Mouse (Mus musculus) spleen, adult 18-20 months (tissue): Measurements from ENCODE around the gene Pvr.

Source experiments
- DNase-seq, 2 experiments: peaks; one replicate each; pipeline ENCODE4 v3.0.0; 2022; ENCODE audit warnings: mixed read lengths in 2 of 2

Gene Pvr

DNA sequence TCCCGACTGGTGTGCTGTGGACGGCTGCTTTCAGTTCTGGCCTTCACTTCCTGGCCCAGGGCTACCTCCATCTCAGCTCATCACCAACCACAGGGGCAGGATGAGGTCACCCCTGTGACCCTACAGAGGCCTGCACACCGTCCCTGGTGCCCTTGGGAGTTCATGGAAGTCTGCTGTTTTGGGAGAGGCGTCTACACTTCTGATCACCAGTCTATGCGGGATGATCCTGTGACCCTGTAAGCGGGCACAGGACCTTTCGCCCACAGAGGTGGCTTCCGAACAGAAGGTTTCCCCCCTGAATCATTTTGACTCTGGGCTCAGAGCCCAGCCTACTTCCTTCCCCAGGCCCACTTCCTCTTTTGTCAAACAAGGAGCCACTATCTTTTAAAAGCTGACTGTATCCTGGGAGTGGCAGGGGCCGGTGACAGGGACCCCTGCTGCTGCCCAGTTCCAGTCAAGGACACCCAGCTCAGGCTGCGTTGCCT, 49.8 kb downstream of the Pvr start:
- peak; percentile 62 to 65 for DNase-seq

DNA sequence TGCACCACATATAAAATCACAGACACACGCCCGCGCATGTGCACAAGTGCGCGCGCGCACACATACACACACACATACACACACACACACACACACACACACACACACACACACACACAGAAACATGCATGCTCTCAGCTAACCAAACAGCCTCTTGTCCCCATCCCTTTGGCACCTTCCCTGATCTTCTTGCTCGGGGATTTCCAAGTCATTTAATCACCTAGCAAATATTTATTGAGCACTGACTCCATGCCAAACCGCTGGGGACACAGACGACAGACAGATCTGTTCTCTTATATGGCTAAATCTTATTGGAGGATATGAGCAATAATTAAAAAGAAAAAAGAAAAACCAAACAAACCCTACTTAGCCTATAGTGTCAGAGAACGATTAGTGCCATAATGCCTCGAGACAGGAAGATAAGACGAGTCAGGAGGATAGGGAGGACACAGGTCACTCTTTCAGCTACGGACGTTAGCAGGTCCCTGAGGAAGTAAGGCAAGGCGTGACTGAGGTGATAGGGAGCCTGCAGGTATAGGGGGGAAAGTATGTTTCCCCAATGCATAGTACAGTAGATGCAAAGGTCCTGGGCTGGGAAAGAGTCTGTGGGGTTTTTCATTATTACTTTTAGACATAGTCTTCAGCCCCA, 53.1 kb downstream of the Pvr start:
- DNase-seq = no peak

DNA sequence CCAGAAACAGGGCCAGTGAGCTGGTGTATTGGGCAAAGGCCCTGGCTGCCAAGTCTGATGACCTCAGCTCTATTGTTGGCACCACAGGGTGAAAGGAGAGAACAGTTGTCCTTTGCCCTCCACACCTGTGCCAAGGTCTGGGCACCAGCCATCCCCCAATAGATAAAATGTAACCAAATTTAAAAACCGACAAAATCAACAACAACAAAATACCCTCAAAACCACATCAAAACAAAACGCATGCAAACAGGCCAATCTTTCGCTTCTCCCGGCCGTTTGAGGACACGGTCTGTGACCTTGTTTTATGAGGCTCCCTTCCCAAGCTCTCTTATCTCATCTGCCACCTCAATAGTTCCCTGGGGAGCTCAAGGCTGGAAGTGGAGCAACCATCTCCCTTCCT, 54.5 kb downstream of the Pvr start:
- no peak for DNase-seq

DNA sequence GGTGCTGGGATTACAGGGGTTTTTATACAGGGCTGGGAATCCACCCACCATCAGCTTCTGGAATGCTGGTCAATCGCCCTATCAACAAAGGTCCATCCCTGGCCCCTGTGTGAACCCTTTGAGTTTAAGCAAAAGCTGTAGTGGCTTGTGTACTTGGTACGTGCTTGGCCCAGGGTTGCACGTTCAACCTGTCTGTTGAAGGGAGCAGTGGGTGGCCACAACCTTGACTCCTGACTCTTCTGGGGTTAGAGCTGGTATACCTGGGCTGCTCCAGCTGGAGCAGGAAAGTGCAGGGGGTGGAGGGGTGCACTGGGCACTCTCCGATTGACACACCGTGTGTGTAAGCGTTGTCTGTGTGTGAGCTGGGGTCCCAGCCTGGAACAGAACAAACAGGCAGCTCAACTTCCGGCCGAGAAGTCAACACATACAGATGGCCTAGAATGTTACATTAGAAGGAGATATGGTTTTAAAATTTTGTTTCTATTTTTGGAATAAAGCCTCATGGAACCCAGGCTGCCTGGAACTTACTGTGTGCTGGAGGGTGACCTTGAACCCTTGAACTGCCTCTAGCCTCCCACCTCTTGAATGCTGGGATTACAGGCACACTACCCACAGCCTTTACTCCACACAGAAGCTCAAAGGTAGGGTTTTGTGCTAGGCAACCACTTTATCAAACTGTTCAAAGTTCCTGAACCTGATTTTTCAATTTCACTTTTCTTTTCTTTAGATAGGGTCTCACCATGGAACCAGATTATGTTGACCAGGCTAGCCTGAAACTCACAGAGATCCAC, 55.5 kb downstream of the Pvr start:
- no peak for DNase-seq

DNA sequence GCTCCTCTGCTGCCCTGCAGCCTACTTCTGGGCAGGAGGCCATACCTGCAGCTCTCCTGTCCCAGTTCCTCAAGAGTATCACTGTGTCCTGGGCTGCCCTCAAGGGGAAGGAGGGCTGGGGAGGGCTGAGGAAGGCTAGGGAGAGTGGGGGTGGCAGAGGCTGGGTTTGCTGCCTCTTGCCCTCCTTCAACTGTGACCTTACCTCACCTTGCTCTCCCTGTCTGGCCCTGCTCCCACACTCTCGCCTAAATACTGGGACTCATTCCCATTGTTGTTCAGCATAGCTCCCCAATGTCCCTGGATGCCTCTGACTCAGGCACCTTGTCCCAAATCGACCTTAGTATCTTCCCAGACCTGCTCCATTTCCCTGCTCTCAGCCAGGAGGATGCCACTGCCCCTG, 56.7 kb downstream of the Pvr start:
- no peak for DNase-seq

DNA sequence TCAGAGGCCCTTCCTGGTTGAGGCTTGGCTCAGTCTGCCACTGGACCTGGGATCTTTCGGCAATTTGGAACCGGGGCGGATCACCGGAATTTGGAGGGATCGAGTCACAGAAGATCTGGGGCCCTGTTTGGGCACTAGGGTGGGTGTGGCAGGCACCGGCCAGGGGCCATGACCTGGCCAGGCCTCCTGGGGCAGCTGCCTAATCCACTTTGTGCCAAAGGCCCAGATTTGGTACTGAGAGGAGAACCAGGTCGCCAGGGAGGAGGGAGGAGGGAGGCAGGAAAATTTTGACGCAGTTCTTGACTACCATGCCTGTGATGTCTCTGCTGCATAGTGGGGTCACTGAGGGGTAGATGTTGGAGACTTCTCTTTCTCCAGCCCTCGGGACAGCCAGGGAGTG, 59.8 kb downstream of the Pvr start, which contains the start of gene Ceacam16:
Gene Ceacam16 (minus strand): TSS at position 101 of the 400 bp plus-strand sequence.
- DNase-seq = no peak

DNA sequence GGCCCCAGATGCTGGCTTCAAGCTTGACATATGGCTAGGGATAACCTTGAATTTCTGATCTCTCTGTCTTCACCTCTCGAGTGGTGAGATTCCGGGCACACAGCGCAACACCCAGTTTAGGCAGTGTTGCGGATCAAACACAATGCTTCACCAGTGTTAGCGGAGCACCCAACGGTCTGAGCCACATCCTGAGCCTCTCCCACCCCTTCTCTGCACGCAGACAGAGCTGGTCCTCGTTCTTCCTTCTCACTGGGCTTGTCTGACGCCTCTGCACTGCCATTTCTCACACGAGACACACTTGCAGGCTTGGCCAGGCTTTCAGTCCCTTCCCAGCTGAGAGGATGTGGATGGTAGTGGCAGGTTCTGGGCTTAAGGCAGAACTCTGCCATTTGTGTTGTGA, 61.2 kb downstream of the Pvr start:
- DNase-seq = no peak

DNA sequence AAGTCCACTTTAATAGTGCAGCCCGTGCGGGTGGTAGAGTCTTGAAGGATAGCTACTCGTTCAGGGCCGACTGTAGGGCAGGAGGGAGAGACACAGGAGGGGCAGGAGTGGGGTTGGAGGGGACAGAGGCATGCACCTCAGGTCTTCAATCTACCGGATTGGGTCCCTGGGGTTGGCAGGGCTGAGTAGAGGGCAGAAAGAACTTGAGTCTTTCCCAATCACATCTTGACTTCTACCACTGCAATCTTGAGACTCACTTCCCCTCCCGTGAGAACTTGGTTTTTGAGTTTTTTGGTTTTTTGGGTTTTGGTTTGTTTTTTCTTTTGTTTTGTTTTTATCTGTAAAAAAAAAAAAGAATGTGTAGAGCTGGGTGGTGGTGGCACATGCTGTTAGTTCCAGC, 64.7 kb downstream of the Pvr start:
- DNase-seq = no peak

DNA sequence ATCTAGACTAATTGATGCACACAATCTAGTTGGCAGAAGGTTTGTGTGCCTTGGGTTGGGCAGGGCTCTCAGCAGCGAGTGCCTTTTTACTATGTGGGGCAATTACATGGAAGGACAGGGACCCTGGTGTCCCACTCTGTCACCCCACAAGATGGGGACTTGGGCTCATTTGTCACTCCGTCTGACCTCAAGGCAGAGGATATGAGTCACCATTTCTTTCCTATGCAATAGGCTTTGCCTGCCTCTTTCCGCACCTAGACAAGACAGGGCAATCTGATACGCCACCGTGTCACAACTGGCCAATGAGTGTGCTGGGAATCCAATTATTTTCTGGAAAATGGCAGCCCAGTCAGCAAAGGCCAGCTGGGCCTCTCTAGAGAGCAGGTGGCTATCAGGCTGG, 65.3 kb downstream of the Pvr start:
- DNase-seq = no peak
